Mouse (Mus musculus) brown adipose tissue, adult 24 weeks (tissue): ENCODE data around the gene Ndufs8. TPM values are rescaled to one million over a fixed set of nuclear protein-coding genes. Genes with fewer than 3 reads are reported as not detected.

ENCODE experiments used
- H3K27ac ChIP-seq: fragments of 200-500 bp; replicated peaks from 2 replicates; pipeline ENCODE4 v1.5.1; 2012; ENCODE audit warnings: low read depth, mild to moderate bottlenecking, low read length
- H3K4me1 ChIP-seq: fragments of 200-500 bp; 2 replicates; pipeline ENCODE4 v1.6.1; 2012; ENCODE audit warnings: low read length, mixed read lengths; ENCODE audit not compliant: control insufficient read depth, insufficient read depth, insufficient read length
- H3K4me3 ChIP-seq: fragments of 200-500 bp; 2 replicates; pipeline ENCODE4 v1.5.1; 2012; ENCODE audit warnings: low read depth, mild to moderate bottlenecking, low read length, moderate library complexity; ENCODE audit not compliant: insufficient read depth
- polyA plus RNA-seq: library from polyadenylated mRNA; stranded (reverse); fragments of >200 nt; gene quantifications from 2 replicates; pipeline ENCODE4 v1.2.4, GENCODE M21; 2012; ENCODE audit not compliant: missing spikeins, insufficient read depth, insufficient read length

The Ndufs8 gene
- polyA plus RNA-seq, 1 experiment, result 1,010 TPM

GRCm38 (mm10) chr19:3871468-3871867, 41.1 kb downstream of the Ndufs8 start:
- Histone ChIP-seq H3K27ac (no peak overlapping the region), H3K4me1 (peaks cover 5% of the 10 kb centered on the region), H3K4me3 (no peak overlapping the region)

- Histone ChIP-seq H3K4me1 (peaks cover 5% of the 10 kb centered on the region), H3K4me3 (no peak overlapping the region), H3K27ac (no peak overlapping the region)
Measured at GRCm38 (mm10) chr19:3868290-3868689, 44.3 kb downstream of the Ndufs8 start.

- Histone ChIP-seq H3K4me3 (no peak overlapping the region), H3K27ac (no peak overlapping the region)
Measured at GRCm38 (mm10) chr19:3864960-3865359, 47.6 kb downstream of the Ndufs8 start.

GRCm38 (mm10) chr19:3862713-3863112, 49.9 kb downstream of the Ndufs8 start:
- Histone ChIP-seq H3K4me1 (no peaks in the 10 kb centered on the region), H3K4me3 (no peak overlapping the region), H3K27ac (no peak overlapping the region)

More at GRCm38 (mm10) chr19:3864960-3865359, 47.6 kb downstream of the Ndufs8 start:
- H3K4me1 ChIP-seq, result no peaks in the 10 kb centered on the region

Other genes starting within 250 kb of the Ndufs8 start
- gene Lrp5, start 226.2 kb downstream of the Ndufs8 start, polyA plus RNA-seq, result 13.2 TPM in 2 replicates
- 5.3 and 6.6 TPM in 2 replicates for gene 1810055G02Rik, start 204.5 kb downstream of the Ndufs8 start, polyA plus RNA-seq
- 15.9 and 20.4 TPM in 2 replicates for gene Kmt5b, start 145.4 kb downstream of the Ndufs8 start, polyA plus RNA-seq
- 6.9 and 11.2 TPM in 2 replicates for gene Chka, start 61.0 kb downstream of the Ndufs8 start, polyA plus RNA-seq
- gene Tcirg1, start 5.6 kb downstream of the Ndufs8 start, polyA plus RNA-seq, result 5.3 and 7.7 TPM in 2 replicates
- gene Aldh3b1, start 17.0 kb upstream of the Ndufs8 start, polyA plus RNA-seq, result 1.8 and 2.2 TPM in 2 replicates
- 25.3 and 25.4 TPM in 2 replicates for gene Unc93b1, start 22.4 kb upstream of the Ndufs8 start, polyA plus RNA-seq
- not detected in 2 replicates for gene Aldh3b3, start 45.9 kb upstream of the Ndufs8 start, polyA plus RNA-seq
- 6.9 and 13.4 TPM in 2 replicates for gene Aldh3b2, start 59.6 kb upstream of the Ndufs8 start, polyA plus RNA-seq
- gene Acy3, start 73.8 kb upstream of the Ndufs8 start, polyA plus RNA-seq, result 33.3 and 40.6 TPM in 2 replicates
- not detected in 2 replicates for gene Tbx10, start 80.0 kb upstream of the Ndufs8 start, polyA plus RNA-seq
- 24.5 and 49.5 TPM in 2 replicates for gene Nudt8, start 87.8 kb upstream of the Ndufs8 start, polyA plus RNA-seq
- not detected in 2 replicates for gene Gm49405, start 87.9 kb upstream of the Ndufs8 start, polyA plus RNA-seq
- 1.1 and 1.8 TPM in 2 replicates for gene Doc2g, start 90.5 kb upstream of the Ndufs8 start, polyA plus RNA-seq
- gene Ndufv1, start 100.0 kb upstream of the Ndufs8 start, polyA plus RNA-seq, result 1,127 and 1,213 TPM in 2 replicates
- 362 and 451 TPM in 2 replicates for gene Gstp1, start 125.2 kb upstream of the Ndufs8 start, polyA plus RNA-seq
- 14.8 and 26.0 TPM in 2 replicates for gene Gstp2, start 133.2 kb upstream of the Ndufs8 start, polyA plus RNA-seq
- gene Gstp3, start 146.8 kb upstream of the Ndufs8 start, polyA plus RNA-seq, result 2.3 and 4.2 TPM in 2 replicates
- gene Cabp2, start 168.8 kb upstream of the Ndufs8 start, polyA plus RNA-seq, result not detected in 2 replicates
- 78.5 and 101 TPM in 2 replicates for gene Cdk2ap2, start 184.4 kb upstream of the Ndufs8 start, polyA plus RNA-seq
- gene Pitpnm1, start 187.2 kb upstream of the Ndufs8 start, polyA plus RNA-seq, result 14.8 and 17.2 TPM in 2 replicates
- 62.7 and 65.2 TPM in 2 replicates for gene Aip, start 213.1 kb upstream of the Ndufs8 start, polyA plus RNA-seq
- gene Gpr152, start 227.0 kb upstream of the Ndufs8 start, polyA plus RNA-seq, result not detected in 2 replicates
- not detected in 2 replicates for gene Cabp4, start 231.3 kb upstream of the Ndufs8 start, polyA plus RNA-seq
- gene Coro1b, start 235.8 kb upstream of the Ndufs8 start, polyA plus RNA-seq, result 103 and 112 TPM in 2 replicates
- 1.3 and 3.3 TPM in 2 replicates for gene Ptprcap, start 240.8 kb upstream of the Ndufs8 start, polyA plus RNA-seq